Mouse (Mus musculus): ENCODE data around the gene Ankrd66. TPM values are rescaled to one million over a fixed set of nuclear protein-coding genes. Genes with fewer than 3 reads are reported as not detected.
A peak's percentile ranks its signal among the peaks of the same experiment; 100 is the strongest.

The Ankrd66 gene
- polyA plus RNA-seq, 1 experiment = not detected

GRCm38 (mm10) chr17:43563192-43563987 is 20.0 kb upstream of the Ankrd66 start:
- DNase-seq = no peak
- Histone ChIP-seq H3K4me1 (replicated peaks; ENCODE audit: control insufficient read depth, insufficient read depth, low read length) (no peaks in the 10 kb centered on the region), H3K36me3 (ENCODE audit: control insufficient read depth, insufficient read depth, low read length) (no peaks in the 10 kb centered on the region), H3K27me3 (ENCODE audit: control insufficient read depth, insufficient read depth, low read length) (no peaks in the 10 kb centered on the region; the same call in 1 of the 2 replicates), H3K4me3 (ENCODE audit: control insufficient read depth, insufficient read depth, low read length) (no peak overlapping the region), H3K27ac (ENCODE audit: control insufficient read depth, insufficient read depth, low read length) (no peak overlapping the region)
- no peak for TF ChIP-seq POLR2A (IDR thresholded peaks at IDR 0.05; ENCODE audit: control insufficient read depth, extremely low read depth, insufficient read depth, low read length, poor library complexity)
- TF ChIP-seq CTCF (IDR thresholded peaks at IDR 0.05; ENCODE audit: borderline replicate concordance, control insufficient read depth, extremely low read depth, insufficient read depth, low read length, poor library complexity) = no peak
- WGBS = 91% methylated on average over 7 of the region's 7 CpGs

- H3K4me3 ChIP-seq (ENCODE audit: control insufficient read depth, insufficient read depth, low read length) = no peak overlapping the region
- TF ChIP-seq POLR2A (IDR thresholded peaks at IDR 0.05; ENCODE audit: control insufficient read depth, extremely low read depth, insufficient read depth, low read length, poor library complexity) = no peak
- TF ChIP-seq CTCF (IDR thresholded peaks at IDR 0.05; ENCODE audit: borderline replicate concordance, control insufficient read depth, extremely low read depth, insufficient read depth, low read length, poor library complexity) = no peak
- no peaks in the 10 kb centered on the region for H3K36me3 ChIP-seq (ENCODE audit: control insufficient read depth, insufficient read depth, low read length)
- WGBS = 88% methylated on average over 3 of the region's 3 CpGs
- DNase-seq = no peak
- no peaks in the 10 kb centered on the region for H3K27me3 ChIP-seq (ENCODE audit: control insufficient read depth, insufficient read depth, low read length)
- no peaks in the 10 kb centered on the region for H3K4me1 ChIP-seq (replicated peaks; ENCODE audit: control insufficient read depth, insufficient read depth, low read length)
- H3K27ac ChIP-seq (ENCODE audit: control insufficient read depth, insufficient read depth, low read length) = no peak overlapping the region
Measured at GRCm38 (mm10) chr17:43558678-43559077, 15.2 kb upstream of the Ankrd66 start.

GRCm38 (mm10) chr17:43557541-43558090 is 14.2 kb upstream of the Ankrd66 start:
- no peaks in the 10 kb centered on the region for H3K4me1 ChIP-seq (replicated peaks; ENCODE audit: control insufficient read depth, insufficient read depth, low read length)
- DNase-seq = no peak
- H3K27ac ChIP-seq (ENCODE audit: control insufficient read depth, insufficient read depth, low read length) = peak overlapping the region; percentile 44; the same call in 1 of the 2 replicates
- 68% methylated on average over 6 of the region's 6 CpGs for WGBS
- TF ChIP-seq POLR2A (IDR thresholded peaks at IDR 0.05; ENCODE audit: control insufficient read depth, extremely low read depth, insufficient read depth, low read length, poor library complexity) (no peak), CTCF (IDR thresholded peaks at IDR 0.05; ENCODE audit: borderline replicate concordance, control insufficient read depth, extremely low read depth, insufficient read depth, low read length, poor library complexity) (no peak)
- no peaks in the 10 kb centered on the region for H3K27me3 ChIP-seq (ENCODE audit: control insufficient read depth, insufficient read depth, low read length)
- no peak overlapping the region for H3K4me3 ChIP-seq (ENCODE audit: control insufficient read depth, insufficient read depth, low read length)
- H3K36me3 ChIP-seq (ENCODE audit: control insufficient read depth, insufficient read depth, low read length) = no peaks in the 10 kb centered on the region

GRCm38 (mm10) chr17:43557104-43557503 is 13.7 kb upstream of the Ankrd66 start:
- no peak overlapping the region for H3K4me3 ChIP-seq (ENCODE audit: control insufficient read depth, insufficient read depth, low read length)
- 87% methylated on average over 4 of the region's 4 CpGs for WGBS
- H3K27ac ChIP-seq (ENCODE audit: control insufficient read depth, insufficient read depth, low read length) = peak overlapping the region; percentile 44; the same call in 1 of the 2 replicates
- H3K27me3 ChIP-seq (ENCODE audit: control insufficient read depth, insufficient read depth, low read length) = no peaks in the 10 kb centered on the region
- TF ChIP-seq CTCF (IDR thresholded peaks at IDR 0.05; ENCODE audit: borderline replicate concordance, control insufficient read depth, extremely low read depth, insufficient read depth, low read length, poor library complexity) (no peak), POLR2A (IDR thresholded peaks at IDR 0.05; ENCODE audit: control insufficient read depth, extremely low read depth, insufficient read depth, low read length, poor library complexity) (no peak)
- no peak for DNase-seq
- no peaks in the 10 kb centered on the region for H3K4me1 ChIP-seq (replicated peaks; ENCODE audit: control insufficient read depth, insufficient read depth, low read length)
- H3K36me3 ChIP-seq (ENCODE audit: control insufficient read depth, insufficient read depth, low read length) = no peaks in the 10 kb centered on the region

GRCm38 (mm10) chr17:43554516-43555403 is 11.3 kb upstream of the Ankrd66 start:
- WGBS = 44% methylated on average over 12 of the region's 12 CpGs
- no peak for DNase-seq
- Histone ChIP-seq H3K4me3 (ENCODE audit: control insufficient read depth, insufficient read depth, low read length) (no peak overlapping the region), H3K27ac (ENCODE audit: control insufficient read depth, insufficient read depth, low read length) (no peak overlapping the region), H3K4me1 (replicated peaks; ENCODE audit: control insufficient read depth, insufficient read depth, low read length) (no peaks in the 10 kb centered on the region), H3K36me3 (ENCODE audit: control insufficient read depth, insufficient read depth, low read length) (no peaks in the 10 kb centered on the region), H3K27me3 (ENCODE audit: control insufficient read depth, insufficient read depth, low read length) (no peaks in the 10 kb centered on the region)
- no peak for TF ChIP-seq POLR2A (IDR thresholded peaks at IDR 0.05; ENCODE audit: control insufficient read depth, extremely low read depth, insufficient read depth, low read length, poor library complexity)
- no peak for TF ChIP-seq CTCF (IDR thresholded peaks at IDR 0.05; ENCODE audit: borderline replicate concordance, control insufficient read depth, extremely low read depth, insufficient read depth, low read length, poor library complexity)

GRCm38 (mm10) chr17:43551122-43551630 is 7.7 kb upstream of the Ankrd66 start:
- no peak overlapping the region for H3K27ac ChIP-seq (ENCODE audit: control insufficient read depth, insufficient read depth, low read length)
- H3K4me3 ChIP-seq (ENCODE audit: control insufficient read depth, insufficient read depth, low read length) = no peak overlapping the region
- DNase-seq = no peak
- WGBS = 93% methylated on average over 3 of the region's 3 CpGs
- TF ChIP-seq POLR2A (IDR thresholded peaks at IDR 0.05; ENCODE audit: control insufficient read depth, extremely low read depth, insufficient read depth, low read length, poor library complexity) = no peak
- no peak for TF ChIP-seq CTCF (IDR thresholded peaks at IDR 0.05; ENCODE audit: borderline replicate concordance, control insufficient read depth, extremely low read depth, insufficient read depth, low read length, poor library complexity)
- H3K27me3 ChIP-seq (ENCODE audit: control insufficient read depth, insufficient read depth, low read length) = no peaks in the 10 kb centered on the region
- no peaks in the 10 kb centered on the region for H3K36me3 ChIP-seq (ENCODE audit: control insufficient read depth, insufficient read depth, low read length)
- H3K4me1 ChIP-seq (replicated peaks; ENCODE audit: control insufficient read depth, insufficient read depth, low read length) = no peaks in the 10 kb centered on the region

Measured in thymus, adult 2 months (tissue).